Mouse (Mus musculus) adrenal gland, postnatal 25 days (tissue): ENCODE results near the gene Prdm5. TPM values are rescaled to one million over a fixed set of nuclear protein-coding genes. Genes with fewer than 3 reads are reported as not detected.

ENCODE experiments used
- DNase-seq: peaks from one replicate; pipeline ENCODE4 v3.0.0; 2021; ENCODE audit warnings: mixed read lengths
- total RNA-seq: library from RNA; stranded (reverse); gene quantifications from 2 replicates; pipeline ENCODE4 v1.2.3, GENCODE M21; 2021

Gene Prdm5
- total RNA-seq, 1 experiment from 2014 or later = 19.9 TPM

- DNase-seq = no peak
Measured at GRCm38 (mm10) chr6:65831443-65831842, 52.7 kb downstream of the Prdm5 start.

- DNase-seq = no peak
Measured at GRCm38 (mm10) chr6:65834013-65834412, 55.2 kb downstream of the Prdm5 start.

- DNase-seq = no peak
Measured at GRCm38 (mm10) chr6:65842579-65842978, 63.8 kb downstream of the Prdm5 start.

- no peak for DNase-seq
Measured at GRCm38 (mm10) chr6:65849127-65849526, 70.3 kb downstream of the Prdm5 start.

- DNase-seq = no peak
Measured at GRCm38 (mm10) chr6:65849687-65850086, 70.9 kb downstream of the Prdm5 start.

GRCm38 (mm10) chr6:65850221-65850620, 71.4 kb downstream of the Prdm5 start:
- DNase-seq = no peak

- DNase-seq = no peak
Measured at GRCm38 (mm10) chr6:65854020-65854419, 75.2 kb downstream of the Prdm5 start.

GRCm38 (mm10) chr6:65854585-65854984, 75.8 kb downstream of the Prdm5 start:
- DNase-seq = no peak

- no peak for DNase-seq
Measured at GRCm38 (mm10) chr6:65860609-65861008, 81.8 kb downstream of the Prdm5 start.

GRCm38 (mm10) chr6:65862836-65863235, 84.0 kb downstream of the Prdm5 start:
- no peak for DNase-seq

GRCm38 (mm10) chr6:65864233-65864632, 85.4 kb downstream of the Prdm5 start:
- no peak for DNase-seq

GRCm38 (mm10) chr6:65864919-65865318, 86.1 kb downstream of the Prdm5 start:
- no peak for DNase-seq

GRCm38 (mm10) chr6:65865861-65866260, 87.1 kb downstream of the Prdm5 start:
- peak; percentile 57 for DNase-seq

- no peak for DNase-seq
Measured at GRCm38 (mm10) chr6:65871754-65872278, 93.0 kb downstream of the Prdm5 start.

- DNase-seq = no peak
Measured at GRCm38 (mm10) chr6:65878300-65878699, 99.5 kb downstream of the Prdm5 start.

- no peak for DNase-seq
Measured at GRCm38 (mm10) chr6:65888835-65889234, 110.0 kb downstream of the Prdm5 start.

- no peak for DNase-seq
Measured at GRCm38 (mm10) chr6:65892045-65892660, 113.4 kb downstream of the Prdm5 start.

GRCm38 (mm10) chr6:65906657-65907182, 127.9 kb downstream of the Prdm5 start:
- no peak for DNase-seq

GRCm38 (mm10) chr6:65915421-65915820, 136.6 kb downstream of the Prdm5 start:
- no peak for DNase-seq

- no peak for DNase-seq
Measured at GRCm38 (mm10) chr6:65921703-65922102, 142.9 kb downstream of the Prdm5 start.

GRCm38 (mm10) chr6:65923501-65924084, 144.8 kb downstream of the Prdm5 start:
- DNase-seq = no peak

- no peak for DNase-seq
Measured at GRCm38 (mm10) chr6:65925737-65926333, 147.0 kb downstream of the Prdm5 start.

GRCm38 (mm10) chr6:65930523-65930922, 151.7 kb downstream of the Prdm5 start:
- no peak for DNase-seq
